Mouse (Mus musculus) macrophage (primary cell): ENCODE measurements at regions not wholly inside any gene's neighbourhood (a gene's known extent, or its start where the extent isn't known, plus 50 kb on each side); places are given as distances from the start of the nearest gene placed in this dataset.

ENCODE experiments used
- H3K27ac ChIP-seq: fragments of 350-480 bp; formaldehyde crosslinking; 2 replicates; pipeline ENCODE4 v1.9.0; 2021
- H3K36me3 ChIP-seq: fragments of 350-480 bp; formaldehyde crosslinking; 2 replicates; pipeline ENCODE4 v1.9.0; 2021; ENCODE audit errors: inconsistent target
- H3K4me3 ChIP-seq: fragments of 350-480 bp; formaldehyde crosslinking; 2 replicates; pipeline ENCODE4 v1.9.0; 2021; ENCODE audit errors: inconsistent target
- H3K79me2 ChIP-seq: fragments of 350-480 bp; formaldehyde crosslinking; 2 replicates; pipeline ENCODE4 v1.9.0; 2021; ENCODE audit errors: inconsistent target
- WGBS: methylation state at CpG from one replicate; pipeline ENCODE4 v1.1.7; 2026; ENCODE audit warnings: inconsistent platforms; ENCODE audit not compliant: missing documents; 5-methylcytosine and 5-hydroxymethylcytosine counted together

DNA sequence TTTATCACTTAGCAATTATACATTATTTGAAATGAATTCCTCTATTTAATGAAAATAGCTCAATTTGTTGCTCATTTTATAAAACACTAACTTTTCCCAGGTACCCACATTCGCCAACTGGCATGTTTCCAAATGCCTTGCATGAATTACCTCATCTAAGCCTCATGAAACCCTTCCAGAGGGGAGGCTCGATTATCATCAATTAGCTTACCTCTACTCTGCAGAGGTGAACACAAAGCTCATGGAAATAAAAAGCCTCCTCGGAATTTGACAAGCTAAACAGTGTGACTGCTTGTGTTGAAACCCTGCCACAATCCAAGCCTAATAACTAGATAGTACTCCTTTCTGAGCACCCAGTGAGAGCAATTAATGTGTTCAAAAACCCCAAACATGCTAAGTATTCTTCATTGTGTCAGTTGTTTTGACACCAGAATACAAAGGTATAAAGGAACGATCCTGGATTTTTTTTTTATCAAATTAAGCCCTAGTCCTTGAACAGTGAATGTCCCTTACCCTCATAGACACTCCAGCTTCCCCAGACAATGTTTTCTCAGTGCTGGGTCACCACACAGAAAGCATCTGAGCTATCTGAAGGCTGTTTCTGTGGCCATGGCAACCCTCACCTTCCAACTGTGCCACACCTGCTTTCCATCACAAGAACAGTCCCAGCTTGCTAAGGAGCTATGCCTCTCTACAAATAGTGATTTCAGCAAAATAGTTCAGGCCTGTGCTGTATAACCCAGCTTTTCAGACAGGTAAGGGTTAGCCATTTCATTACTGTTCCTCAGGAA is 530.4 kb downstream of the Rapgef2 start:
- Histone ChIP-seq H3K36me3 (no peaks in the 10 kb centered on the region), H3K79me2 (no peaks in the 10 kb centered on the region), H3K4me3 (no peak overlapping the region), H3K27ac (no peak overlapping the region)
- WGBS = 83% methylated on average over 4 of the region's 4 CpGs

DNA sequence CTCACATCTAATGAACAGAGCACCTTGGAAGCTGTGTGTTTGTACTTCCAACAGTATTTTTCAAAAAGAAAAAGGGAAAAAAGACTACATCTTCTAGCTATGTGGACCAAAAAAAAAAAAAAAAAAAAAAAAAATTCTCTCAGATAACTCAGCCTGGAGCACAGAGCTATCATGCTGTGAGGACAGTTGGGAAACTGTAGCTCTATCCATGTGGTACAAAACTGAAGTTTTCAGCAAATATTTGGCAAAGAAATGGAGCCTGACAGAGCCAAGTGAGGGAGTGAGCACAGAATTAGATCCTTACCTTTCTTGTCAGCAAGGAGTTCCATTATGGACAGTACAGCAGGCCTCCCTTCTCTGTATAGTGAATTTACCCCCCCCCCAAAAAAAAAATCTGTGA is 550.2 kb downstream of the Rapgef2 start:
- H3K4me3 ChIP-seq = no peak overlapping the region
- no peaks in the 10 kb centered on the region for H3K79me2 ChIP-seq
- no peak overlapping the region for H3K27ac ChIP-seq
- no peaks in the 10 kb centered on the region for H3K36me3 ChIP-seq

DNA sequence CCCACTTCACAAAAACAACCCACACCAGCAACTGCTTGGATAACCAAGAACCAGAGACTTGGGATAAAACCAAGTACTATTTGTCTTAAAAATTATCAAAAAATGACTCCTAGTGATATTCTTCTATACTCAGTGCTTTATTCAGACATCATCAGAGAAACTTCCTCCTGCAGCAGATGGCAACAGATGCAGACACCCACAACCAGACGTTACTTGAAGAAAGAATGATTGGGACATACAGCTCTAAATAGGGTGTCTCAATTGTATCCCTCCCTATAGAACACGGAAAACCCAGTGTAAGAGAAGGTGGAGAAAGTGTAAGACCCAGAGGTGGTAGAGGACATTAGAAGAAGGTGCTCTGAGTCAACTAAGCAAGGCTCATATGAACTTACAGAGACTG is 569.6 kb downstream of the Rapgef2 start:
- Histone ChIP-seq H3K4me3 (no peak overlapping the region), H3K27ac (no peak overlapping the region), H3K79me2 (no peaks in the 10 kb centered on the region), H3K36me3 (no peaks in the 10 kb centered on the region)
- WGBS = 86% methylated on average over 2 of the region's 2 CpGs

DNA sequence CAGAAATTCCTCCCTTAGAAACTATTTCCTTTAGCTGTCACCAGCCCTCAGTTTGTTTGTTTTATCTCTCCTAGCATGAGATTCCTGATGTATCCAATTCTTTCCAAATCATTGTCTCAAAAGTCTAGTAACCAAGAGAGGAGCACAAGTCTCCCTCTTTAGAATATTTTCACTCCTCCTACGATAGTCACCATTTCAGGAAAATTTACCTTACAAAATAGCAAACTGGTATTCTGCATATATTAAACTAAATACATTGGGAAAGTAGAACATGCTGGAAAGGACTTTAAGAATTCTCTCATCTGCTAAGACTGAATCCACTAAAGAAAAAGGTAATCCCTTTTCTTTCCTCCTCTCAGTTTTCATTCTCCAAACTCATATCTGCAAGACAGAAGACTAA is 578.6 kb downstream of the Rapgef2 start:
- Histone ChIP-seq H3K36me3 (no peaks in the 10 kb centered on the region), H3K4me3 (no peak overlapping the region), H3K79me2 (no peaks in the 10 kb centered on the region), H3K27ac (no peak overlapping the region)
- 86% methylated on average over 1 of the region's 1 CpGs for WGBS

DNA sequence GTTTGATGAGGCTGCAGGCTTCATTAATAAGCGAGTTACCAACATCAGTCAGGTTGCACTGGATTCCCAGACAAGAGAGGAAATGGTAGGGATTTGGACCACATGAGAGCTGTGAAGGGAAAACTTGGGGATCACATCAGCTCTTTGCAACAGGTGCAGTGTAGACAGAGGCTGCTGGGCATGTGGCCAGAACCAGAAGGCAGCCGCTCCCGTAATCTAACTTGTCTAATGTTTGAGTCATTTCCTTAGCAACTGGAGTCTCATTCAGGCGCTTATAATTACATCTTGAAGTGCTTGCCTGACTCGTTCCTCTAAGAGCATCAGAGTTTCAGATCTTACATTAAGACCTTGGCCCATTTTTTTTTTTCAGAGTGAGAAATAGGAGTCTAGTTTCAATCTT is 587.4 kb downstream of the Rapgef2 start:
- Histone ChIP-seq H3K36me3 (no peaks in the 10 kb centered on the region), H3K79me2 (no peaks in the 10 kb centered on the region), H3K4me3 (no peak overlapping the region), H3K27ac (no peak overlapping the region)
- 20% methylated on average over 5 of the region's 5 CpGs for WGBS

DNA sequence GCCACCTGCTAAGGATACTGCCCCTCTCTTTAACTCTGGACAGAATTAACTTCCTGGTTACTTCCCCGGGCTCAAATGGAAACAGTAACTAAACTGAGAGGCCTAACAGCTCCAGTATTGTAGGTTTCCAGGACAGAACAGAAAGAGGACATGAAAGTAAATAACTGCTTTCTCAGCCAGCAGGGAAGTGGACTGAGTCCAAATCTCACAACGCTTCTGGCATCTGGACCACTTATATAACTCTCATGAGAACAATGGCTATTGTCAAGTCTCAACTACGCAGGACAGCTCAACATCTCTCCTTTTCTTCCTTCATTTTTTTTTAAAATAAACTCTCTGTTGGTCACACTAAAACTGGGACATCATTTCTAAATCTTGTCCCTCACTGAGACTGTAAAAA is 594.8 kb downstream of the Rapgef2 start:
- H3K4me3 ChIP-seq = no peak overlapping the region
- H3K27ac ChIP-seq = no peak overlapping the region
- 48% methylated on average over 3 of the region's 3 CpGs for WGBS
- H3K79me2 ChIP-seq = no peaks in the 10 kb centered on the region
- H3K36me3 ChIP-seq = no peaks in the 10 kb centered on the region

DNA sequence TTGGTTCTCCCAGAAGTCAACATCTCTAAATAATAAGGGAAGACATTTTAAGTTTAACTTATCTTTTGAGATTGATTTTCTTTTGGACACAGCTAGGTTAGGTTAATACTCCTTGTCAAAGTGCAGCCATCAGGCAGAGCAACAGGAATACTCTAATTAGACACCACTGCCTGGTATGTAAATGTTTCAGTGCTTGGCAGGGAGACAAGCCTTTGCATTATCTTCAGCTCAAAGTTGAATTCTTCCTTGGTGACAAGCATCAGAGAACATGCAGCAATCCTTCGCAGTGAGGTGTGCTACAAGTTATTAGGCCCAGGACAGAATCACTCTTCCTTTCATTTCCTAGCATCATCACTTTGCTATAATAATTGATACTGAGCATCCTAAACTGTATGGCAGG is 608.7 kb downstream of the Rapgef2 start:
- no peaks in the 10 kb centered on the region for H3K36me3 ChIP-seq
- no peaks in the 10 kb centered on the region for H3K79me2 ChIP-seq
- H3K27ac ChIP-seq = no peak overlapping the region
- no peak overlapping the region for H3K4me3 ChIP-seq
- 92% methylated on average over 1 of the region's 1 CpGs for WGBS

- Histone ChIP-seq H3K36me3 (no peaks in the 10 kb centered on the region), H3K79me2 (no peaks in the 10 kb centered on the region), H3K4me3 (no peak overlapping the region), H3K27ac (no peak overlapping the region)
- WGBS = 93% methylated on average over 2 of the region's 2 CpGs
These were observed 609.5 kb downstream of the Rapgef2 start for GRCm38 (mm10) chr3:78676806-78677205.

DNA sequence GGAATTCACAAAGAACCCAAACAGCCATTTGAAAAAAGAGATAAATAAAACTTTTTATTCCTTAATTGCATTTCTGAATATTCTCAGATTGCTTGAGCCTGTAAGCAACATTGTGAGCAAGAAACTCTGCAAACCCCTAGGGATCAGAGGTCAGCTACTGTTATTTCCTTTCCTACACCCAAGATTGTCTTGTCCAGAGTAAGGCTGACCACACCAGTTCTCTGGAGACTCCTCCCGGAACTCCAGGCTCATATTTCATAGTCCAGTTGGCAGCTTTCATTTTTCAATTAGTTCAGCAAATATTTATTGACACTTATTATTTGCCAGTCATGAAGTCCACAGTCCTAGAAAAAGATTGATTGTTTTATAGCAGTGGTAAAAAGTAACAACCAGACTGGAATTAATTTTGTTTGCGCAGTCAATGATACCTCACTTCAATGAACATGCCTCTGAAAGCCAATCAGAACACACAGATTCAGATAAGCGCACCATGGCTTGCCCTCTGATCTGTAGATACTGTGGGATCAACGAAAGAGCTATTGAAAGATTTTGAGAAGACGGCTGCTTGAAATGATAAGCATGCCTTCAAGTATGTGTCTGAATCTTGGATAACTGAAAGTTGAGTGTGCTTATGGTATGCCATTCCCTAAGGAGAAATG is 611.7 kb downstream of the Rapgef2 start:
- Histone ChIP-seq H3K36me3 (no peaks in the 10 kb centered on the region), H3K27ac (no peak overlapping the region), H3K4me3 (no peak overlapping the region), H3K79me2 (no peaks in the 10 kb centered on the region)
- 94% methylated on average over 5 of the region's 5 CpGs for WGBS

- no peaks in the 10 kb centered on the region for H3K79me2 ChIP-seq
- H3K36me3 ChIP-seq = no peaks in the 10 kb centered on the region
- H3K4me3 ChIP-seq = no peak overlapping the region
- H3K27ac ChIP-seq = no peak overlapping the region
These were observed 618.3 kb downstream of the Rapgef2 start for GRCm38 (mm10) chr3:78668050-78668449.

DNA sequence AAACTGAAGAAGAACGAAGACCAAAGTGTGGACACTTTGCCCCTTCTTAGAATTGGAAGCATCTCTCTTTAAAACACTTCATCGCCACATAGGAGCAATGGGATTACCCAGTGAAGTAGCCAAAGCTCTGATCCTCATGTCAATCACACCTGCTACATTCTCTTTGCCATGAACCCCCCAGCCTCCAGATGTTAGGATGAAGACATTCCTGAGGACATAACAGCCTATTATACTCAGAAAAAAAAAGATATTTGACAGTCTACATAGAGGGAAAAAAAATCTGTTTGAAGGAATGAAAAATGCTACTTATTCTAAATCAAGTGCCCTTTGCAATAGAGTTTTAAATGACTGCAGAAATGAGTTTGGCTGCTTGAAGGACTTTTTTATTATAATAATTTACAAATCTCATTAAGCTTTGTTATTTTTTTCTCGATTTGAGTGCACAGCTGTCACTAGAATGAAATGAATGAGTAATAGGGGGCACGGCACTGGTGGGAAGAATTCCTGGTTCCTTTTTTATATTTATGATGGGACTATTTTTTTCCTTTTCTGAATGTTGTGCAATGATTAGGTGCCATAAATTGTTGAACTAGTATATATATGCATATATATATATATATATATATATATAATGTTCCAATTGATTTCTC is 618.8 kb downstream of the Rapgef2 start:
- Histone ChIP-seq H3K36me3 (no peaks in the 10 kb centered on the region), H3K27ac (no peak overlapping the region), H3K4me3 (no peak overlapping the region), H3K79me2 (no peaks in the 10 kb centered on the region)
- WGBS = 78% methylated on average over 4 of the region's 4 CpGs

GRCm38 (mm10) chr3:78648115-78648514 is 638.2 kb downstream of the Rapgef2 start:
- H3K36me3 ChIP-seq = no peaks in the 10 kb centered on the region
- no peak overlapping the region for H3K4me3 ChIP-seq
- H3K79me2 ChIP-seq = no peaks in the 10 kb centered on the region
- no peak overlapping the region for H3K27ac ChIP-seq
- WGBS = 94% methylated on average over 2 of the region's 2 CpGs

GRCm38 (mm10) chr3:78635386-78635785 is 650.9 kb downstream of the Rapgef2 start:
- no peaks in the 10 kb centered on the region for H3K79me2 ChIP-seq
- no peaks in the 10 kb centered on the region for H3K36me3 ChIP-seq
- no peak overlapping the region for H3K4me3 ChIP-seq
- 69% methylated on average over 4 of the region's 4 CpGs for WGBS
- H3K27ac ChIP-seq = no peak overlapping the region

- Histone ChIP-seq H3K4me3 (no peak overlapping the region), H3K79me2 (no peaks in the 10 kb centered on the region), H3K27ac (no peak overlapping the region), H3K36me3 (no peaks in the 10 kb centered on the region)
- WGBS = 49% methylated on average over 3 of the region's 3 CpGs
These were observed 667.4 kb downstream of the Rapgef2 start for GRCm38 (mm10) chr3:78618900-78619299.

DNA sequence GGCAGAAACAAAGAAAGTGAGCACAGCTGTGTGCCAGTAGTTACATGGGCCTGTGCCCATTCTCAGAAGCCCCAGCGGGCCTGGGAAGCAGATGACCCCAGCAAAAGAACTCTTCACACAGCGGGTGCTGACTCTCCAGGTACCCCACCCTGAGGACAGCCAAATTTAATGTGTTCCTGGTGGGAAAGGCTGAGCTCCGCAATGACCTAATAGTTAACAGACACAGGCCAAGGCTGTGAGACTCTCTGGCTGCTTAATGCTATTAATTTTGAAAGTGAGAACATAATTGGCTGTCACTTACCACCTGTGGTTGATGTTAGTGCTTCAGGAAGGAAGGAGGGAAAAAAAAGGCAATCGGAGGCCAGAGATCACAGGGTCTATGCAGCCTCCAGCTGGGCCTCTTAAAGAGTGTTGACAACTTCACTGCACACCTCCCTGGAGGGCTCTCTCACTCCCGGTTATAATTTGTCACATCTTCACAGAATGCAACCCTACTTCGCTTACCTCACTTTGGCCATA is 691.5 kb downstream of the Rapgef2 start:
- 44% methylated on average over 6 of the region's 6 CpGs for WGBS
- H3K4me3 ChIP-seq = no peak overlapping the region
- no peaks in the 10 kb centered on the region for H3K79me2 ChIP-seq
- H3K27ac ChIP-seq = no peak overlapping the region
- H3K36me3 ChIP-seq = no peaks in the 10 kb centered on the region
